Mouse (Mus musculus): ENCODE data around the gene Strip2. TPM values are rescaled to one million over a fixed set of nuclear protein-coding genes. Genes with fewer than 3 reads are reported as not detected.

Strip2 gene
- total and polyA plus RNA-seq, 2 experiments from 2014 or later: 61.8 to 168 TPM

DNA sequence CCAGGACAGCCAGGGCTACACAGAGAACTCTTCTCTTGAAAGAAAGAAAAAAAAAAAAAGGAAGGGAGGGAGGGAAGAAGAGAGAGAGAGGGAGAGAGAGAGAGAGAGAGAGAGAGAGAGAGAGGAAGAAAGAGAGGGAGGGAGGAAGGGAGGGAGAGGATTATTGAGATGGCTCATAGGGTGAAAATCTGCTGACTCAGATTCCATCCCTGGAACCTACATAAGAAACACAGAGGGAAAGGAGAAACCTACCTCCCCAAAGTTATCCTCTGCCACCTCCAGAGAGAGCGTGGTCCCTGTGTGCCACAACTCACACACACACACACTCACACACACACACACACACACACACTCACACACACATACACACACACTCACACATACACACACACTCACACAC, 89.0 kb downstream of the Strip2 start:
- no peaks in the 10 kb centered on the region for H3K4me1 ChIP-seq (ENCODE audit: control insufficient read depth, insufficient read depth)
- no peaks in the 10 kb centered on the region for H3K9me3 ChIP-seq (replicated peaks; ENCODE audit: control insufficient read depth, low read length)
- WGBS: 85% methylated on average over 1 of the region's 1 CpGs
- DNase-seq (ENCODE audit: low spot score) (no peak), ATAC-seq (ENCODE audit: insufficient read depth, low read depth) (no peak)
- no peaks in the 10 kb centered on the region for H3K27me3 ChIP-seq (ENCODE audit: control insufficient read depth, insufficient read depth, low read length)
- H3K9ac ChIP-seq (replicated peaks; ENCODE audit: low read depth, low read length): no peak overlapping the region
- no peak overlapping the region for H3K4me2 ChIP-seq (ENCODE audit: low read depth, low read length)
- H3K36me3 ChIP-seq (replicated peaks; ENCODE audit: control insufficient read depth, insufficient read depth, low read length): no peaks in the 10 kb centered on the region
- H3K4me3 ChIP-seq (ENCODE audit: low read depth, low read length): no peak overlapping the region
- H3K27ac ChIP-seq (ENCODE audit: low read depth): no peak overlapping the region
- TF ChIP-seq EP300 (IDR thresholded peaks at IDR 0.05; ENCODE audit: low read depth) (no peak), CTCF (IDR thresholded peaks at IDR 0.05; ENCODE audit: low read depth) (no peak)

DNA sequence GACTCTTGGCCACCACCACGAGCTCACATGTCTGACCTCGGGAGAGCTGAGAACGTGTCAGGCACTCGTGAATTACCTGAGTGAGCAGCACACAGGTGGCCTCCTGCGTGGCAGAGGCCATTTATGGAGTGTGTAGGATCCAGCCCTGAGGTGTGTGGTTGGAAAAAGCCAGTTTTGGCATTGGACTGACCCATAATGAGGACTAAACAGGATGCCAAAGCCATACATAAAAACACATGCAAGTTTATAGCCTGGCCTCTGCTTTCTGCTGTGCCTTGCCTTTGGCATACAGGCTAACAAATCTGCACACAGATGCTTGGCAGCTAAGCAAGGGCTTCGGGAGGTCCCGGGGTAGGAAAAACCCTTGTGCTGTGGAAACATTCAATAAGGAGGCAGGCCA, 92.4 kb downstream of the Strip2 start:
- DNase-seq (ENCODE audit: low spot score) (no peak), ATAC-seq (ENCODE audit: insufficient read depth, low read depth) (no peak)
- WGBS: 77% methylated on average over 7 of the region's 7 CpGs
- Histone ChIP-seq H3K4me1 (ENCODE audit: control insufficient read depth, insufficient read depth) (no peaks in the 10 kb centered on the region), H3K9ac (replicated peaks; ENCODE audit: low read depth, low read length) (no peak overlapping the region), H3K4me3 (ENCODE audit: low read depth, low read length) (no peak overlapping the region), H3K36me3 (replicated peaks; ENCODE audit: control insufficient read depth, insufficient read depth, low read length) (no peaks in the 10 kb centered on the region), H3K27ac (ENCODE audit: low read depth) (no peak overlapping the region), H3K9me3 (replicated peaks; ENCODE audit: control insufficient read depth, low read length) (no peaks in the 10 kb centered on the region), H3K27me3 (ENCODE audit: control insufficient read depth, insufficient read depth, low read length) (no peaks in the 10 kb centered on the region), H3K4me2 (ENCODE audit: low read depth, low read length) (no peak overlapping the region)
- TF ChIP-seq CTCF (IDR thresholded peaks at IDR 0.05; ENCODE audit: low read depth): no peak
- no peak for TF ChIP-seq EP300 (IDR thresholded peaks at IDR 0.05; ENCODE audit: low read depth)

Small RNAs within 50 kb of the gene (microRNA-seq; reads per million reads assigned to microRNA genes)
- not detected for gene Gm23049

Other genes starting within 250 kb of the Strip2 start
- 1.1 and 1.8 TPM in 2 replicates for gene Tspan33, start 222.8 kb upstream of the Strip2 start, total RNA-seq (2014; rRNA removed; ENCODE audit: low replicate concordance)
- gene Tspan33, start 222.8 kb upstream of the Strip2 start, polyA plus RNA-seq (2015; fragmentation: Nextera tagmentation; extraction: Ambion mirVana): 1.3 and 1.6 TPM in 2 replicates
- gene Smo, start 181.5 kb upstream of the Strip2 start, total RNA-seq (2014; rRNA removed; ENCODE audit: low replicate concordance): 50.9 and 54.7 TPM in 2 replicates
- gene Smo, start 181.5 kb upstream of the Strip2 start, polyA plus RNA-seq (2015; fragmentation: Nextera tagmentation; extraction: Ambion mirVana): 6.5 and 7.1 TPM in 2 replicates
- gene Ahcyl2, start 149.0 kb upstream of the Strip2 start, total RNA-seq (2014; rRNA removed; ENCODE audit: low replicate concordance): 19.4 and 31.6 TPM in 2 replicates
- 3.4 and 3.7 TPM in 2 replicates for gene Ahcyl2, start 149.0 kb upstream of the Strip2 start, polyA plus RNA-seq (2015; fragmentation: Nextera tagmentation; extraction: Ambion mirVana)
- gene Nrf1, start 131.0 kb downstream of the Strip2 start, total RNA-seq (2014; rRNA removed; ENCODE audit: low replicate concordance): 77.8 and 90.1 TPM in 2 replicates
- 13.1 and 14.1 TPM in 2 replicates for gene Nrf1, start 131.0 kb downstream of the Strip2 start, polyA plus RNA-seq (2015; fragmentation: Nextera tagmentation; extraction: Ambion mirVana)